Mouse (Mus musculus) hematopoietic stem cell, adult 5-6 weeks (primary cell): ENCODE data around the gene Dusp1. TPM values are rescaled to one million over a fixed set of nuclear protein-coding genes. Genes with fewer than 3 reads are reported as not detected.
A peak's percentile ranks its signal among the peaks of the same experiment; 100 is the strongest.

Experiments used
- ATAC-seq, 2 experiments: fragments of 125-278 bp in 1 of 2; replicated peaks in 1 of 2; 2 replicates each; pipeline ENCODE4 v1.8.0; 2016 to 2017; ENCODE audit warnings: inconsistent platforms in 2 of 2, mild to moderate bottlenecking in 2 of 2, moderate number of reproducible peaks in 2 of 2, low read depth in 1 of 2, moderate TSS enrichment in 1 of 2; ENCODE audit not compliant: low FRiP score in 2 of 2, poor library complexity in 2 of 2, severe bottlenecking in 2 of 2, insufficient read depth in 1 of 2, low TSS enrichment in 1 of 2
- total RNA-seq: library from RNA; stranded (forward); fragments of 172-1452, 232-1000 nt; gene quantifications from 2 replicates; pipeline ENCODE4 v1.2.3, GENCODE M21; 2017

The Dusp1 gene
- 140 and 247 TPM in 2 replicates for total RNA-seq

- no peak for ATAC-seq
Observed at GRCm38 (mm10) chr17:26561651-26562181, at the start of gene Dusp1. Gene Dusp1 (minus strand): TSS chr17:26562128.

- no peak for ATAC-seq
Observed at GRCm38 (mm10) chr17:26611328-26611727, 49.4 kb upstream of the Dusp1 start.

- ATAC-seq = no peak
Observed at GRCm38 (mm10) chr17:26609820-26610219, 47.9 kb upstream of the Dusp1 start.

GRCm38 (mm10) chr17:26608877-26609276 is 46.9 kb upstream of the Dusp1 start:
- ATAC-seq = no peak

- ATAC-seq = no peak
Observed at GRCm38 (mm10) chr17:26608348-26608747, 46.4 kb upstream of the Dusp1 start.

- no peak for ATAC-seq
Observed at GRCm38 (mm10) chr17:26606516-26606915, 44.6 kb upstream of the Dusp1 start.

GRCm38 (mm10) chr17:26605636-26606035 is 43.7 kb upstream of the Dusp1 start:
- peak; percentile 57 to 59; a peak in 3 of 4 replicates for ATAC-seq

GRCm38 (mm10) chr17:26603311-26603710 is 41.4 kb upstream of the Dusp1 start:
- ATAC-seq = no peak

- no peak for ATAC-seq
Observed at GRCm38 (mm10) chr17:26602371-26602885, 40.5 kb upstream of the Dusp1 start.

GRCm38 (mm10) chr17:26601926-26602325 is 40.0 kb upstream of the Dusp1 start:
- no peak for ATAC-seq

- no peak for ATAC-seq
Observed at GRCm38 (mm10) chr17:26601514-26601913, 39.6 kb upstream of the Dusp1 start.

GRCm38 (mm10) chr17:26600913-26601447 is 39.1 kb upstream of the Dusp1 start:
- ATAC-seq = no peak

- no peak for ATAC-seq
Observed at GRCm38 (mm10) chr17:26598845-26599244, 36.9 kb upstream of the Dusp1 start.

GRCm38 (mm10) chr17:26596856-26597481 is 35.0 kb upstream of the Dusp1 start:
- ATAC-seq = no peak

- no peak for ATAC-seq
Observed at GRCm38 (mm10) chr17:26596168-26596658, 34.3 kb upstream of the Dusp1 start.

- ATAC-seq = peak; percentile 43 to 48; a peak in 3 of 4 replicates
Observed at GRCm38 (mm10) chr17:26595448-26596167, 33.7 kb upstream of the Dusp1 start.

GRCm38 (mm10) chr17:26594958-26595357 is 33.0 kb upstream of the Dusp1 start:
- no peak for ATAC-seq

- ATAC-seq = no peak
Observed at GRCm38 (mm10) chr17:26594171-26594570, 32.2 kb upstream of the Dusp1 start.
